Mouse (Mus musculus) megakaryocyte, embryonic 14.5 days (primary cell): ENCODE measurements around the gene Angptl7. TPM values are rescaled to one million over a fixed set of nuclear protein-coding genes. Genes with fewer than 3 reads are reported as not detected.
A peak's percentile ranks its signal among the peaks of the same experiment; 100 is the strongest.

ENCODE experiments used
- H3K27me3 ChIP-seq: replicated peaks from 2 replicates; pipeline ENCODE3; 2012; ENCODE audit warnings: inconsistent platforms
- H3K36me3 ChIP-seq: replicated peaks from 2 replicates; pipeline ENCODE3; 2012; ENCODE audit warnings: low read length, inconsistent platforms, mixed read lengths
- H3K4me1 ChIP-seq: 2 replicates; pipeline ENCODE4 v1.6.1; 2012; ENCODE audit warnings: inconsistent platforms
- H3K4me3 ChIP-seq: replicated peaks from 2 replicates; pipeline ENCODE3; 2012; ENCODE audit warnings: moderate library complexity, mild to moderate bottlenecking, inconsistent platforms
- H3K9me3 ChIP-seq: 2 replicates; pipeline ENCODE4 v1.6.1; 2012; ENCODE audit warnings: inconsistent platforms
- FLI1 ChIP-seq: IDR thresholded peaks from 2 replicates; pipeline ENCODE4 v1.6.1; 2012; ENCODE audit warnings: low read length, inconsistent platforms, mixed read lengths
- GATA1 ChIP-seq: IDR thresholded peaks from 3 replicates; pipeline ENCODE4 v1.6.1; 2012; ENCODE audit warnings: mixed read lengths, low read length, inconsistent platforms, borderline replicate concordance
- polyA plus RNA-seq: library from polyadenylated mRNA; stranded (reverse); fragments of >175 nt; gene quantifications from 2 replicates; pipeline ENCODE4 v1.2.3, GENCODE M21; 2012; ENCODE audit warnings: low replicate concordance; ENCODE audit not compliant: insufficient read depth

The Angptl7 gene
- polyA plus RNA-seq, 1 experiment = 0.07 TPM

GRCm38 (mm10) chr4:148504497-148504959, 4.3 kb upstream of the Angptl7 start:
- TF ChIP-seq GATA1 (no peak), FLI1 (no peak)
- Histone ChIP-seq H3K36me3 (peaks cover 91% of the 10 kb centered on the region), H3K9me3 (peaks cover 21% of the 10 kb centered on the region), H3K4me3 (no peak overlapping the region), H3K4me1 (peaks cover 30% of the 10 kb centered on the region), H3K27me3 (no peaks in the 10 kb centered on the region)

GRCm38 (mm10) chr4:148495874-148496689, 4.2 kb downstream of the Angptl7 start:
- TF ChIP-seq FLI1 (no peak), GATA1 (no peak)
- Histone ChIP-seq H3K4me1 (peaks cover 34% of the 10 kb centered on the region), H3K9me3 (no peaks in the 10 kb centered on the region), H3K4me3 (peak overlapping the region; percentile 6), H3K27me3 (no peaks in the 10 kb centered on the region), H3K36me3 (peaks cover 96% of the 10 kb centered on the region)

GRCm38 (mm10) chr4:148495160-148495559, 5.1 kb downstream of the Angptl7 start:
- TF ChIP-seq FLI1 (no peak), GATA1 (no peak)
- no peaks in the 10 kb centered on the region for H3K9me3 ChIP-seq
- peaks cover 28% of the 10 kb centered on the region for H3K4me1 ChIP-seq
- H3K36me3 ChIP-seq = peaks cover 96% of the 10 kb centered on the region
- no peaks in the 10 kb centered on the region for H3K27me3 ChIP-seq
- H3K4me3 ChIP-seq = no peak overlapping the region

- Histone ChIP-seq H3K4me1 (peaks cover 16% of the 10 kb centered on the region), H3K9me3 (no peaks in the 10 kb centered on the region), H3K4me3 (no peak overlapping the region), H3K27me3 (no peaks in the 10 kb centered on the region), H3K36me3 (peaks cover 95% of the 10 kb centered on the region)
- no peak for TF ChIP-seq FLI1
- TF ChIP-seq GATA1 = no peak
These were observed 8.8 kb downstream of the Angptl7 start for GRCm38 (mm10) chr4:148491448-148491847.

- H3K4me1 ChIP-seq = peaks cover 10% of the 10 kb centered on the region
- H3K4me3 ChIP-seq = no peak overlapping the region
- H3K36me3 ChIP-seq = peaks cover 95% of the 10 kb centered on the region
- H3K9me3 ChIP-seq = no peaks in the 10 kb centered on the region
- no peaks in the 10 kb centered on the region for H3K27me3 ChIP-seq
- TF ChIP-seq FLI1 (no peak), GATA1 (no peak)
These were observed 9.8 kb downstream of the Angptl7 start for GRCm38 (mm10) chr4:148490502-148490901.

GRCm38 (mm10) chr4:148487841-148488240, 12.4 kb downstream of the Angptl7 start:
- no peaks in the 10 kb centered on the region for H3K9me3 ChIP-seq
- TF ChIP-seq FLI1 (no peak), GATA1 (no peak)
- no peaks in the 10 kb centered on the region for H3K27me3 ChIP-seq
- no peak overlapping the region for H3K4me3 ChIP-seq
- peaks cover 97% of the 10 kb centered on the region for H3K36me3 ChIP-seq
- H3K4me1 ChIP-seq = no peaks in the 10 kb centered on the region

- H3K4me1 ChIP-seq = no peaks in the 10 kb centered on the region
- peaks cover 97% of the 10 kb centered on the region for H3K36me3 ChIP-seq
- no peaks in the 10 kb centered on the region for H3K9me3 ChIP-seq
These were observed 15.7 kb downstream of the Angptl7 start for GRCm38 (mm10) chr4:148484511-148484910.

GRCm38 (mm10) chr4:148481557-148482168, 18.6 kb downstream of the Angptl7 start:
- no peak overlapping the region for H3K4me3 ChIP-seq
- H3K36me3 ChIP-seq = peaks cover 95% of the 10 kb centered on the region
- H3K9me3 ChIP-seq = no peaks in the 10 kb centered on the region
- TF ChIP-seq GATA1 (no peak), FLI1 (no peak)
- H3K27me3 ChIP-seq = no peaks in the 10 kb centered on the region
- 0 out of 2 replicates have a peak, but pooled peaks cover 3% of the 10 kb centered on the region for H3K4me1 ChIP-seq

More at GRCm38 (mm10) chr4:148484511-148484910, 15.7 kb downstream of the Angptl7 start:
- no peak for TF ChIP-seq GATA1
- no peak for TF ChIP-seq FLI1
- Histone ChIP-seq H3K27me3 (no peaks in the 10 kb centered on the region), H3K4me3 (no peak overlapping the region)

GRCm38 (mm10) chr4:148480245-148480644, 20.0 kb downstream of the Angptl7 start:
- Histone ChIP-seq H3K36me3 (peaks cover 95% of the 10 kb centered on the region), H3K4me3 (no peak overlapping the region), H3K4me1 (peaks cover 11% of the 10 kb centered on the region), H3K9me3 (no peaks in the 10 kb centered on the region), H3K27me3 (no peaks in the 10 kb centered on the region)
- TF ChIP-seq FLI1 (no peak), GATA1 (no peak)

- H3K27me3 ChIP-seq = no peaks in the 10 kb centered on the region
- H3K36me3 ChIP-seq = peaks cover 97% of the 10 kb centered on the region
- TF ChIP-seq GATA1 (no peak), FLI1 (no peak)
- H3K4me3 ChIP-seq = no peak overlapping the region
- H3K4me1 ChIP-seq = peaks cover 21% of the 10 kb centered on the region
- no peaks in the 10 kb centered on the region for H3K9me3 ChIP-seq
These were observed 26.8 kb downstream of the Angptl7 start for GRCm38 (mm10) chr4:148473496-148473895.
